In genomic region chr5:24481647-24482046, GRCm38 (mm10) we compare ENCODE assay signal across 8 mouse cellular contexts. TPM values are rescaled to one million over a fixed set of nuclear protein-coding genes. Genes with fewer than 3 reads are reported as not detected.
DNase-seq lines count a peak whose midpoint lies in the region; ATAC-seq and TF ChIP-seq lines count a peak whose summit lies in the region.

No protein-coding gene starts in this region.

- no peak overlapping the region for H3K27ac ChIP-seq in embryonic facial prominence, embryonic 14.5 days (replicated peaks; ENCODE audit: low read depth, low read length)
- 0 out of 2 replicates have a peak overlapping the region, but pooled peaks have one; percentile 0 for H3K27ac ChIP-seq in hindbrain, embryonic 12.5 days
- peak overlapping the region; percentile 40 for H3K27ac ChIP-seq in left cerebral cortex, adult 2 months
- peak overlapping the region; percentile 64; the same call in 1 of the 2 replicates for H3K27ac ChIP-seq in midbrain, embryonic 10.5 days (replicated peaks)

- peak; percentile 65 for TF ChIP-seq CTCF in left cerebral cortex, adult 2 months (IDR thresholded peaks at IDR 0.05)

- peaks cover 87% of the 10 kb centered on the region for H3K36me3 ChIP-seq in embryonic facial prominence, embryonic 14.5 days (ENCODE audit: control insufficient read depth, insufficient read depth, low read length)
- H3K36me3 ChIP-seq in hindbrain, embryonic 12.5 days: peaks cover 69% of the 10 kb centered on the region
- H3K36me3 ChIP-seq in midbrain, embryonic 10.5 days: peaks cover 94% of the 10 kb centered on the region

- ATAC-seq in CD4-positive, CD25-positive, alpha-beta regulatory T cell, adult 4 months: no peak
- ATAC-seq in embryonic facial prominence, embryonic 14.5 days (ENCODE audit: low read depth): peak; percentile 53; the same call in 1 of the 2 replicates
- ATAC-seq in hindbrain, embryonic 12.5 days (ENCODE audit: low FRiP score): peak; percentile 36; the same call in 1 of the 2 replicates

- H3K9me3 ChIP-seq in embryonic facial prominence, embryonic 14.5 days (ENCODE audit: control insufficient read depth, low read length): no peaks in the 10 kb centered on the region
- H3K9me3 ChIP-seq in hindbrain, embryonic 12.5 days (replicated peaks): no peaks in the 10 kb centered on the region
- no peaks in the 10 kb centered on the region for H3K9me3 ChIP-seq in midbrain, embryonic 10.5 days (replicated peaks)

- no peak overlapping the region for H3K4me3 ChIP-seq in embryonic facial prominence, embryonic 14.5 days (ENCODE audit: low read depth, low read length)
- H3K4me3 ChIP-seq in hindbrain, embryonic 12.5 days: no peak overlapping the region
- no peak overlapping the region for H3K4me3 ChIP-seq in left cerebral cortex, adult 2 months
- no peak overlapping the region for H3K4me3 ChIP-seq in midbrain, embryonic 10.5 days

- H3K27me3 ChIP-seq in embryonic facial prominence, embryonic 14.5 days (replicated peaks; ENCODE audit: control insufficient read depth, insufficient read depth, low read length): no peaks in the 10 kb centered on the region
- H3K27me3 ChIP-seq in hindbrain, embryonic 12.5 days: peaks cover 3% of the 10 kb centered on the region; the same call in 1 of the 2 replicates
- peaks cover 27% of the 10 kb centered on the region for H3K27me3 ChIP-seq in midbrain, embryonic 10.5 days (ENCODE audit: low read depth, poor library complexity, severe bottlenecking)

- no peak overlapping the region for H3K9ac ChIP-seq in embryonic facial prominence, embryonic 14.5 days (ENCODE audit: low read depth, low read length)
- no peak overlapping the region for H3K9ac ChIP-seq in hindbrain, embryonic 12.5 days

- peak; percentile 55 for DNase-seq in CD4-positive, CD25-positive, alpha-beta regulatory T cell, adult 2 months (ENCODE audit: low read depth, low spot score)
- peak; percentile 37 to 47 for DNase-seq in adrenal gland, postnatal 4 days (ENCODE audit: low spot score in 2 of 2)
- peak; percentile 74 for DNase-seq in embryonic facial prominence, embryonic 14.5 days (ENCODE audit: low spot score)
- DNase-seq in left cerebral cortex, adult 2 months (ENCODE audit: extremely low spot score in 1 of 2, low spot score in 2 of 2): peak; percentile 55 to 68
- peak; percentile 85 for DNase-seq in midbrain, embryonic 10.5 days (ENCODE audit: low spot score)
- DNase-seq in spleen, postnatal 4 days (ENCODE audit: low spot score in 2 of 2): peak; percentile 48 to 79

- no peaks in the 10 kb centered on the region for H3K4me1 ChIP-seq in embryonic facial prominence, embryonic 14.5 days (ENCODE audit: control insufficient read depth, insufficient read depth, low read length)
- H3K4me1 ChIP-seq in hindbrain, embryonic 12.5 days: peaks cover 60% of the 10 kb centered on the region
- peaks cover 70% of the 10 kb centered on the region for H3K4me1 ChIP-seq in midbrain, embryonic 10.5 days

- intact Hi-C loops in left cerebral cortex, adult 2 months (cut with DNase I): loop anchor here (2.0 to 10.0 kb wide), 4 partner anchors 49 to 217 kb away; partner anchors contain the start of gene Chpf2

- WGBS in embryonic facial prominence, embryonic 14.5 days: 0% methylated on average over 3 of the region's 4 CpGs
- 0% methylated on average over 3 of the region's 4 CpGs for WGBS in hindbrain, embryonic 12.5 days
- 11% methylated on average over 4 of the region's 4 CpGs for WGBS in midbrain, embryonic 10.5 days

- no peak overlapping the region for H3K4me2 ChIP-seq in embryonic facial prominence, embryonic 14.5 days (ENCODE audit: low read depth, low read length)
- H3K4me2 ChIP-seq in hindbrain, embryonic 12.5 days (replicated peaks): no peak overlapping the region

RNA-seq across cellular contexts. Expression of gene Agap3, which starts 29.7 kb away (rescaled TPM):
- polyA plus RNA-seq in CD4-positive, CD25-positive, alpha-beta regulatory T cell, adult 4 months (2017; shearing (Covaris generic)): 1 to 10 TPM; 5.5 to 8.6 TPM
- total RNA-seq in adrenal gland, postnatal 4 days (2021): 10 to 100 TPM; 88.4 to 89.2 TPM
- polyA plus RNA-seq in embryonic facial prominence, embryonic 14.5 days (2014; fragmentation: Nextera tagmentation; extraction: Ambion mirVana): 31.5 and 33.9 TPM in 2 replicates
- polyA plus RNA-seq in hindbrain, embryonic 12.5 days (2016; fragmentation: Nextera tagmentation; extraction: Ambion mirVana): 83.7 and 86.2 TPM in 2 replicates
- total RNA-seq in left cerebral cortex, adult 2 months (2021): 100 to 1,000 TPM; 527 to 560 TPM
- polyA plus RNA-seq in midbrain, embryonic 10.5 days (2016; fragmentation: Nextera tagmentation; extraction: Ambion mirVana): 27.6 and 31.2 TPM in 2 replicates

RNA-seq across cellular contexts. Expression of gene Tmub1, which starts 34.0 kb away (rescaled TPM):
- 10 to 100 TPM; 72.9 to 95.2 TPM for polyA plus RNA-seq in CD4-positive, CD25-positive, alpha-beta regulatory T cell, adult 4 months (2017; shearing (Covaris generic))
- total RNA-seq in adrenal gland, postnatal 4 days (2021): 10 to 100 TPM; 11.1 to 11.3 TPM
- 16.5 and 21.3 TPM in 2 replicates for polyA plus RNA-seq in embryonic facial prominence, embryonic 14.5 days (2014; fragmentation: Nextera tagmentation; extraction: Ambion mirVana)
- polyA plus RNA-seq in hindbrain, embryonic 12.5 days (2016; fragmentation: Nextera tagmentation; extraction: Ambion mirVana): 32.6 and 36.7 TPM in 2 replicates
- 10 to 100 TPM; 26.1 to 28.7 TPM for total RNA-seq in left cerebral cortex, adult 2 months (2021)
- polyA plus RNA-seq in midbrain, embryonic 10.5 days (2016; fragmentation: Nextera tagmentation; extraction: Ambion mirVana): 30.9 and 32.9 TPM in 2 replicates

RNA-seq across cellular contexts. Expression of gene Fastk, which starts 36.6 kb away (rescaled TPM):
- 10 to 100 TPM; 53.4 to 57.0 TPM for polyA plus RNA-seq in CD4-positive, CD25-positive, alpha-beta regulatory T cell, adult 4 months (2017; shearing (Covaris generic))
- total RNA-seq in adrenal gland, postnatal 4 days (2021): 100 to 1,000 TPM; 108 to 127 TPM
- polyA plus RNA-seq in embryonic facial prominence, embryonic 14.5 days (2014; fragmentation: Nextera tagmentation; extraction: Ambion mirVana): 111 and 119 TPM in 2 replicates
- polyA plus RNA-seq in hindbrain, embryonic 12.5 days (2016; fragmentation: Nextera tagmentation; extraction: Ambion mirVana): 109 and 113 TPM in 2 replicates
- 100 to 1,000 TPM; 128 to 134 TPM for total RNA-seq in left cerebral cortex, adult 2 months (2021)
- 107 and 113 TPM in 2 replicates for polyA plus RNA-seq in midbrain, embryonic 10.5 days (2016; fragmentation: Nextera tagmentation; extraction: Ambion mirVana)

RNA-seq across cellular contexts. Expression of gene Gbx1, which starts 45.4 kb away (rescaled TPM):
- not detected for polyA plus RNA-seq in CD4-positive, CD25-positive, alpha-beta regulatory T cell, adult 4 months (2017; shearing (Covaris generic))
- under 1 TPM in 1 of 2 experiments, not detected in 1; 0.11 TPM for total RNA-seq in adrenal gland, postnatal 4 days (2021)
- polyA plus RNA-seq in embryonic facial prominence, embryonic 14.5 days (2014; fragmentation: Nextera tagmentation; extraction: Ambion mirVana): 0.04 and 0.05 TPM in 2 replicates
- polyA plus RNA-seq in hindbrain, embryonic 12.5 days (2016; fragmentation: Nextera tagmentation; extraction: Ambion mirVana): 5.6 and 6.7 TPM in 2 replicates
- under 1 TPM; 0.09 to 0.56 TPM for total RNA-seq in left cerebral cortex, adult 2 months (2021)
- not detected in 2 replicates for polyA plus RNA-seq in midbrain, embryonic 10.5 days (2016; fragmentation: Nextera tagmentation; extraction: Ambion mirVana)

RNA-seq across cellular contexts. Expression of gene Slc4a2, which starts 58.0 kb away (rescaled TPM):
- polyA plus RNA-seq in CD4-positive, CD25-positive, alpha-beta regulatory T cell, adult 4 months (2017; shearing (Covaris generic)): 10 to 100 TPM; 13.5 to 22.6 TPM
- total RNA-seq in adrenal gland, postnatal 4 days (2021): 10 to 100 TPM; 60.8 to 70.1 TPM
- polyA plus RNA-seq in embryonic facial prominence, embryonic 14.5 days (2014; fragmentation: Nextera tagmentation; extraction: Ambion mirVana): 26.0 and 31.0 TPM in 2 replicates
- 38.1 and 39.9 TPM in 2 replicates for polyA plus RNA-seq in hindbrain, embryonic 12.5 days (2016; fragmentation: Nextera tagmentation; extraction: Ambion mirVana)
- total RNA-seq in left cerebral cortex, adult 2 months (2021): 10 to 100 TPM; 31.0 to 33.8 TPM
- 32.9 and 33.3 TPM in 2 replicates for polyA plus RNA-seq in midbrain, embryonic 10.5 days (2016; fragmentation: Nextera tagmentation; extraction: Ambion mirVana)
